Mouse (Mus musculus): ENCODE measurements around the gene Vhl. TPM values are rescaled to one million over a fixed set of nuclear protein-coding genes. Genes with fewer than 3 reads are reported as not detected.

Vhl gene
- total and polyA plus RNA-seq, 2 experiments from 2014 or later, result 64.9 to 86.1 TPM

DNA sequence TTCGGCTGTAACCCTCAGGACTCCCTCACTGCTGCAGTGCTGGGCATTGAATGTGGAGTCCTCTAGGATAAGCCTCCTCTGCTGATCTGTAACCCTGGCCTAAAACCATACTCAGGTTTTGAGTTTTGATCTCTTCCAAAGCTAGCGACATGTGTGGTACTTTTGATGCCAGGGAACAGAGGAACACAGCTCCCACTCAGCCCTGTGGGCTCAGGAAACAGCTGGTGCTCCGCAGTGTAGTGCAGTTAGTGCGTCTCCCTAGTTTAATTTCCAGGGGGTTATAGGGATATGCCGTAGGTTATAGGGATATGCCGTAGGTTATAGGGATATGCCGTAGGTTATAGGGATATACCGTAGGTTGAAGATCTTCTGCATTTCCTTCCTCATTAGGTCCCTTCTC, 8.8 kb upstream of the Vhl start:
- no peak overlapping the region for H3K9ac ChIP-seq (replicated peaks; ENCODE audit: low read length, poor library complexity, severe bottlenecking)
- no peak for DNase-seq (ENCODE audit: low spot score)
- no peak for ATAC-seq (ENCODE audit: low FRiP score)
- peaks cover 33% of the 10 kb centered on the region for H3K36me3 ChIP-seq (ENCODE audit: insufficient read depth, low read length)
- H3K27me3 ChIP-seq (ENCODE audit: insufficient read depth, low read length), result no peaks in the 10 kb centered on the region
- TF ChIP-seq CTCF (IDR thresholded peaks at IDR 0.05), result no peak
- 97% methylated on average over 8 of the region's 8 CpGs for WGBS
- no peaks in the 10 kb centered on the region for H3K9me3 ChIP-seq (ENCODE audit: low read length)
- H3K4me2 ChIP-seq (ENCODE audit: low read depth, low read length, poor library complexity, severe bottlenecking), result no peak overlapping the region
- H3K4me3 ChIP-seq (ENCODE audit: low read depth, low read length), result no peak overlapping the region
- no peaks in the 10 kb centered on the region for H3K4me1 ChIP-seq (ENCODE audit: insufficient read depth, low read length)
- H3K27ac ChIP-seq (ENCODE audit: low read depth, low read length), result no peak overlapping the region

DNA sequence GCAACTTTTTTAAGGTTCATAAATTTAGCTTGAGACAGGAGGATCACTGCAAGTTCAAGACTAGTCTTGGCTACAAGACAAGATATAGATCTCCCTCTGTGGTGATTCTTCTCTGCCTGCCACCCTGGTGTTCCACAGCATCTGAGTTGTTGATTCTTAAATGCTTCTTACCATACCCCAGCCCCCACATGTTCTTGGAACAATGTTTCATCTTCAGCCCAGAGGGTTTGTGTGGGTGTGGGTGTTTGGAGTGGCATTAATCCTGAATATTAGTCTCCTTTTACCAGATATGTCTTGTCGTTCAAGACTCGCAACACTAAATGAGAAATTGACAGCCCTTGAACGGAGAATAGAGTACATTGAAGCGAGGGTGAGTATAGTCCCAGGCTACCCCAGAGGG, 8.3 kb upstream of the Vhl start:
- Histone ChIP-seq H3K4me1 (ENCODE audit: insufficient read depth, low read length) (no peaks in the 10 kb centered on the region), H3K9ac (replicated peaks; ENCODE audit: low read length, poor library complexity, severe bottlenecking) (no peak overlapping the region), H3K4me2 (ENCODE audit: low read depth, low read length, poor library complexity, severe bottlenecking) (no peak overlapping the region), H3K9me3 (ENCODE audit: low read length) (no peaks in the 10 kb centered on the region), H3K27me3 (ENCODE audit: insufficient read depth, low read length) (no peaks in the 10 kb centered on the region), H3K36me3 (ENCODE audit: insufficient read depth, low read length) (peaks cover 33% of the 10 kb centered on the region), H3K4me3 (ENCODE audit: low read depth, low read length) (no peak overlapping the region), H3K27ac (ENCODE audit: low read depth, low read length) (no peak overlapping the region)
- DNase-seq (ENCODE audit: low spot score) (no peak), ATAC-seq (ENCODE audit: low FRiP score) (no peak)
- WGBS, result 94% methylated on average over 4 of the region's 4 CpGs
- TF ChIP-seq CTCF (IDR thresholded peaks at IDR 0.05), result no peak

DNA sequence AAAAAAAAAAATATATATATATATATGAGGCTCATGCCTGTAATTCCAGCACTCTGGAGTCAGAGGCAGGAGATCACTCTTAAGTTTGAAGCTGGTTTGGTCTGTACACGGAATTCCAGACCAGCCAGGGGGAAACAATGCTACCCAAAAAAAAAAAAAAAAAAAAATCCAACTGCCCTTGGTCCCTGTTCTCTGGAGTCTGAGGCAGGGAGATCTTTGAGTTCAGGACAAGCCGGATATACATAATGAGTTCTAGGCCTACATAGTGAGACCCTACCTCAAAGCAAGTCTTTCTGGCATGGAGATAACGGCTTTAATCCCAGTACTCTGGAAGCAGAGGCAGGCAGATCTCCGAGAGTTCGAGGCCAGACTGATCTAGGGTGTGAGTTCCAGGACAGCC, 373 bp upstream of the Vhl start:
- Histone ChIP-seq H3K9ac (replicated peaks; ENCODE audit: low read length, poor library complexity, severe bottlenecking) (no peak overlapping the region), H3K4me1 (ENCODE audit: insufficient read depth, low read length) (peaks cover 5% of the 10 kb centered on the region; the same call in 1 of the 2 replicates), H3K36me3 (ENCODE audit: insufficient read depth, low read length) (no peaks in the 10 kb centered on the region), H3K4me3 (ENCODE audit: low read depth, low read length) (peak overlapping the region; percentile 69), H3K27ac (ENCODE audit: low read depth, low read length) (no peak overlapping the region), H3K27me3 (ENCODE audit: insufficient read depth, low read length) (no peaks in the 10 kb centered on the region), H3K4me2 (ENCODE audit: low read depth, low read length, poor library complexity, severe bottlenecking) (peak overlapping the region; percentile 75), H3K9me3 (ENCODE audit: low read length) (no peaks in the 10 kb centered on the region)
- DNase-seq (ENCODE audit: low spot score) (no peak), ATAC-seq (ENCODE audit: low FRiP score) (no peak)
- no peak for TF ChIP-seq CTCF (IDR thresholded peaks at IDR 0.05)
- WGBS, result 69% methylated on average over 5 of the region's 5 CpGs

- H3K27ac ChIP-seq (ENCODE audit: low read depth, low read length), result no peak overlapping the region
- H3K9me3 ChIP-seq (ENCODE audit: low read length), result no peaks in the 10 kb centered on the region
- peaks cover 5% of the 10 kb centered on the region; the same call in 1 of the 2 replicates for H3K4me1 ChIP-seq (ENCODE audit: insufficient read depth, low read length)
- peak overlapping the region; percentile 75 for H3K4me2 ChIP-seq (ENCODE audit: low read depth, low read length, poor library complexity, severe bottlenecking)
- TF ChIP-seq CTCF (IDR thresholded peaks at IDR 0.05), result no peak
- H3K4me3 ChIP-seq (ENCODE audit: low read depth, low read length), result peak overlapping the region; percentile 69
- 31% methylated on average over 5 of the region's 5 CpGs for WGBS
- H3K9ac ChIP-seq (replicated peaks; ENCODE audit: low read length, poor library complexity, severe bottlenecking), result peak overlapping the region; percentile 86; the same call in 1 of the 2 replicates
- peaks cover 13% of the 10 kb centered on the region for H3K36me3 ChIP-seq (ENCODE audit: insufficient read depth, low read length)
- H3K27me3 ChIP-seq (ENCODE audit: insufficient read depth, low read length), result no peaks in the 10 kb centered on the region
- no peak for ATAC-seq (ENCODE audit: low FRiP score)
- peak; percentile 17 for DNase-seq (ENCODE audit: low spot score)
These were observed 1.4 kb downstream of the Vhl start for GRCm38 (mm10) chr6:113624989-113625770.

- peaks cover 22% of the 10 kb centered on the region for H3K36me3 ChIP-seq (ENCODE audit: insufficient read depth, low read length)
- TF ChIP-seq CTCF (IDR thresholded peaks at IDR 0.05), result no peak
- ATAC-seq (ENCODE audit: low FRiP score) (no peak), DNase-seq (ENCODE audit: low spot score) (no peak)
- WGBS, result 81% methylated on average over 5 of the region's 5 CpGs
- no peaks in the 10 kb centered on the region for H3K9me3 ChIP-seq (ENCODE audit: low read length)
- no peaks in the 10 kb centered on the region for H3K27me3 ChIP-seq (ENCODE audit: insufficient read depth, low read length)
- no peak overlapping the region for H3K9ac ChIP-seq (replicated peaks; ENCODE audit: low read length, poor library complexity, severe bottlenecking)
- H3K4me2 ChIP-seq (ENCODE audit: low read depth, low read length, poor library complexity, severe bottlenecking), result no peak overlapping the region
- H3K4me1 ChIP-seq (ENCODE audit: insufficient read depth, low read length), result no peaks in the 10 kb centered on the region; the same call in 1 of the 2 replicates
- no peak overlapping the region for H3K4me3 ChIP-seq (ENCODE audit: low read depth, low read length)
- H3K27ac ChIP-seq (ENCODE audit: low read depth, low read length), result no peak overlapping the region
These were observed 6.6 kb downstream of the Vhl start for GRCm38 (mm10) chr6:113630322-113630721.

DNA sequence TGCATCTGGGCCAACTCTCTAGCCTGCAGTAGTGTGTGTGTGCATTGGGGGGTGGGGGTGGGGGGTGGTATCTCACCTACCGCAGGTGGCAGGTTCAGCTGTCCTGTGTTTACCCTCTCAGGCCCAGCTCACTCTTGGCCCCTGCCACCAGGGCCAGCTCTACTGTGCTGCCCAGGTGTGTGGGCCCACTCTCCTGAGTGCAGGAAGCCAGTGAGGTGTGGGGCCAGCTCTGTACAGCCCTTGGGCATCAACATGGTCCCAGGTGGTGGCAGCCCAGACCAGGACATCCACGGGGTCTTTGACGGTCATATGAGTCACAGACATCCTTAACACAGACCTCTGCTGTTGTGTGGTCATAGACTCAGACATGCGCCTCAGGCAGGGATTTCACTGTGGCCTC, 9.1 kb downstream of the Vhl start:
- ATAC-seq (ENCODE audit: low FRiP score) (no peak), DNase-seq (ENCODE audit: low spot score) (no peak)
- WGBS, result 92% methylated on average over 4 of the region's 4 CpGs
- Histone ChIP-seq H3K4me1 (ENCODE audit: insufficient read depth, low read length) (no peaks in the 10 kb centered on the region), H3K36me3 (ENCODE audit: insufficient read depth, low read length) (peaks cover 22% of the 10 kb centered on the region), H3K27me3 (ENCODE audit: insufficient read depth, low read length) (no peaks in the 10 kb centered on the region), H3K9me3 (ENCODE audit: low read length) (no peaks in the 10 kb centered on the region), H3K4me3 (ENCODE audit: low read depth, low read length) (no peak overlapping the region), H3K27ac (ENCODE audit: low read depth, low read length) (no peak overlapping the region), H3K4me2 (ENCODE audit: low read depth, low read length, poor library complexity, severe bottlenecking) (no peak overlapping the region), H3K9ac (replicated peaks; ENCODE audit: low read length, poor library complexity, severe bottlenecking) (no peak overlapping the region)
- no peak for TF ChIP-seq CTCF (IDR thresholded peaks at IDR 0.05)

Data from midbrain, postnatal 0 days (tissue).